Mouse (Mus musculus) megakaryocyte, embryonic 14.5 days (primary cell): ENCODE measurements around the gene Coq2. TPM values are rescaled to one million over a fixed set of nuclear protein-coding genes. Genes with fewer than 3 reads are reported as not detected.

Experiments used
- H3K27me3 ChIP-seq: replicated peaks from 2 replicates; pipeline ENCODE3; 2012; ENCODE audit warnings: inconsistent platforms
- H3K36me3 ChIP-seq: replicated peaks from 2 replicates; pipeline ENCODE3; 2012; ENCODE audit warnings: low read length, inconsistent platforms, mixed read lengths
- H3K4me1 ChIP-seq: 2 replicates; pipeline ENCODE4 v1.6.1; 2012; ENCODE audit warnings: inconsistent platforms
- H3K4me3 ChIP-seq: replicated peaks from 2 replicates; pipeline ENCODE3; 2012; ENCODE audit warnings: moderate library complexity, mild to moderate bottlenecking, inconsistent platforms
- H3K9me3 ChIP-seq: 2 replicates; pipeline ENCODE4 v1.6.1; 2012; ENCODE audit warnings: inconsistent platforms
- FLI1 ChIP-seq: IDR thresholded peaks from 2 replicates; pipeline ENCODE4 v1.6.1; 2012; ENCODE audit warnings: low read length, inconsistent platforms, mixed read lengths
- GATA1 ChIP-seq: IDR thresholded peaks from 3 replicates; pipeline ENCODE4 v1.6.1; 2012; ENCODE audit warnings: mixed read lengths, low read length, inconsistent platforms, borderline replicate concordance
- polyA plus RNA-seq: library from polyadenylated mRNA; stranded (reverse); fragments of >175 nt; gene quantifications from 2 replicates; pipeline ENCODE4 v1.2.3, GENCODE M21; 2012; ENCODE audit warnings: low replicate concordance; ENCODE audit not compliant: insufficient read depth

Coq2 gene
- polyA plus RNA-seq, 1 experiment, result 34.3 TPM

GRCm38 (mm10) chr5:100663854-100664253 is 11.1 kb downstream of the Coq2 start:
- no peak for TF ChIP-seq GATA1
- TF ChIP-seq FLI1, result no peak
- peaks cover 98% of the 10 kb centered on the region for H3K36me3 ChIP-seq

GRCm38 (mm10) chr5:100663011-100663410 is 11.9 kb downstream of the Coq2 start:
- no peak overlapping the region for H3K4me3 ChIP-seq
- TF ChIP-seq GATA1 (no peak), FLI1 (no peak)
- H3K4me1 ChIP-seq, result peaks cover 35% of the 10 kb centered on the region

More at GRCm38 (mm10) chr5:100663854-100664253, 11.1 kb downstream of the Coq2 start:
- Histone ChIP-seq H3K27me3 (no peaks in the 10 kb centered on the region), H3K9me3 (no peaks in the 10 kb centered on the region), H3K4me1 (peaks cover 33% of the 10 kb centered on the region), H3K4me3 (peak overlapping the region; percentile 15)

DNA sequence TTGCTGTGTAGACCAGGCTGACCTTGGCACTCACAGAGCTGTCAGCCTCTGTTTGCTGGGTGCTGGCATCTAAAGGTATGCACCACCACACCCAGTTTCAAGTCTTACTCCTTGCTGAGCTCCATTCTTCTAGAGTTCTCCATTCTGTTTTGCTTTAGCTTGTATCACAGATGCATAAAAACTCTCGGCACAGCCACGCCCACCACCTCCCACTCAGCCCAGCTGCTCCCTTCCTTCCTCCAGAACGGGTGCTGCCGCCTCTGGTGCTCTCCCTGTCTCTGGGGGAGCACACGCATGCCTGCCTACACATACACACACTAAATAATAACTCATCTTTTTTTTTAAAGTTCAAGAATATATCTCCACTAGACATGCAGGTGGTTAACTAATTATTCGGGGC is 16.5 kb downstream of the Coq2 start:
- Histone ChIP-seq H3K36me3 (peaks cover 98% of the 10 kb centered on the region), H3K4me1 (peaks cover 30% of the 10 kb centered on the region), H3K4me3 (no peak overlapping the region), H3K9me3 (no peaks in the 10 kb centered on the region), H3K27me3 (no peaks in the 10 kb centered on the region)
- no peak for TF ChIP-seq FLI1
- TF ChIP-seq GATA1, result no peak

More at GRCm38 (mm10) chr5:100663011-100663410, 11.9 kb downstream of the Coq2 start:
- Histone ChIP-seq H3K27me3 (no peaks in the 10 kb centered on the region), H3K9me3 (no peaks in the 10 kb centered on the region), H3K36me3 (peaks cover 98% of the 10 kb centered on the region)

DNA sequence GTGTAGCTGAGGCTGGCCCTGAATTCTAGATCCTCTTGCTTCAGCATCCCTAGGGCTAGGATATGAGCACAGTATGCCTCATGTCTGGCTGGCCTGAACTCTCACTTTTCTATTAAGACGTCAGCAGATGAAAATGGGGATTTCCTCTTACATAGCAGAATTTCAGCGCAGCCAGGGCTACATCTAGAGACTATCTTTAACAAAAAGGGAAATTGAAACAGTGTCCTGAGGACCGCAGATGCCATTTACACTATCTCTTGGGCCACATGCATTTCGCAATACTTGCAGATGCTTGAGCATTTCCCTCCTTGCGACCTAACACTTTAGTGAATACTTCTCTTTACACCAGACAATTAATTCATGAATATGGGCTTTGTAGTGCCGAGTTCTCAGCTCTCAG is 18.6 kb downstream of the Coq2 start:
- Histone ChIP-seq H3K4me3 (no peak overlapping the region), H3K27me3 (peaks cover 1% of the 10 kb centered on the region), H3K4me1 (peaks cover 29% of the 10 kb centered on the region), H3K36me3 (peaks cover 79% of the 10 kb centered on the region), H3K9me3 (no peaks in the 10 kb centered on the region)
- TF ChIP-seq FLI1 (no peak), GATA1 (no peak)

DNA sequence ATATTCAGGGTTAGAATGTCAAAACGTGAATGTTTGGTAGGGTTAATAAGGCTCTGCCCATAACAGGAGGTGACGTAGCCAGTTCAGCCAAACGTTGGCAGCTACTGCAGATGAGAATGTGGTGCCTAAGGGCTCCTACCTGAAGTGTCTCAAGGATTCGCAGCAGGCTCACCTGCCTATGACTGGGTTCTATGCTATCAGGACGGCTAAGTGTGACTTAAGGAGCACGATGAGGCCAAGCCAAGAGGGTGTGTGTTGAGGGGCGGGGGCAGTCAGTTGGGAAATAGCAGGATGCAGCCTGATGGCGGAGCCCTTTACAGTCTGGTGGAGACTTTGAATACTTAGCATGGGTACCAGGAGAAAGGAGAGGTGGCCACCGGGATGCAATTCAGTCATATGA is 22.6 kb downstream of the Coq2 start:
- no peaks in the 10 kb centered on the region for H3K9me3 ChIP-seq
- H3K4me3 ChIP-seq, result no peak overlapping the region
- H3K27me3 ChIP-seq, result peaks cover 1% of the 10 kb centered on the region
- peaks cover 39% of the 10 kb centered on the region for H3K36me3 ChIP-seq
- TF ChIP-seq GATA1 (no peak), FLI1 (no peak)
- H3K4me1 ChIP-seq, result peaks cover 49% of the 10 kb centered on the region

- Histone ChIP-seq H3K36me3 (peaks cover 31% of the 10 kb centered on the region), H3K4me1 (peaks cover 51% of the 10 kb centered on the region), H3K9me3 (no peaks in the 10 kb centered on the region), H3K4me3 (no peak overlapping the region), H3K27me3 (peaks cover 1% of the 10 kb centered on the region)
- TF ChIP-seq FLI1 (no peak), GATA1 (no peak)
These were observed 23.5 kb downstream of the Coq2 start for GRCm38 (mm10) chr5:100651486-100651885.

DNA sequence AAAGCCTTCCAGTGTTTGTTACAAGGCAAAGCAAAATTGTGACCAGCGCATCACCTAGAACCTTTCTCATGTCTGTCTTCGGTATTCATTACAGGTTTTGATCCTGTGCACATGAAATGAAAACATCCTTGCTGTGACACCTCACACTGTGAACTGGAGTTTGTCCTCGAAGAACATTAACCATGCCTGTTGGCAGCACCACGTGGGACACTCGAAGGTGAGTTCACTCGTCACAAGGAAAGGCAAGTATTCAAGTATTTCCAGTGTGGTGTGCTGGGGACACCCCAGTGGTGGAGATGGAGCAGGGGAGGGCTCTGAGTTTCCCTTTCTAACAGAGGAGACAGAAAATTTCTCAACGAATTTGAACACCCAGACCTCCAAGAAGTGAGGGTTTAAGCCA is 24.0 kb downstream of the Coq2 start:
- no peak for TF ChIP-seq FLI1
- no peak for TF ChIP-seq GATA1
- peaks cover 26% of the 10 kb centered on the region for H3K36me3 ChIP-seq

GRCm38 (mm10) chr5:100648546-100648945 is 26.4 kb downstream of the Coq2 start:
- Histone ChIP-seq H3K36me3 (peaks cover 7% of the 10 kb centered on the region), H3K27me3 (peaks cover 4% of the 10 kb centered on the region), H3K4me3 (peak overlapping the region; percentile 69), H3K9me3 (peaks cover 6% of the 10 kb centered on the region), H3K4me1 (peaks cover 62% of the 10 kb centered on the region)
- TF ChIP-seq FLI1, result no peak
- no peak for TF ChIP-seq GATA1

More for the DNA sequence above, 24.0 kb downstream of the Coq2 start:
- H3K4me1 ChIP-seq, result peaks cover 46% of the 10 kb centered on the region
- H3K9me3 ChIP-seq, result no peaks in the 10 kb centered on the region
- no peak overlapping the region for H3K4me3 ChIP-seq
- H3K27me3 ChIP-seq, result peaks cover 1% of the 10 kb centered on the region

DNA sequence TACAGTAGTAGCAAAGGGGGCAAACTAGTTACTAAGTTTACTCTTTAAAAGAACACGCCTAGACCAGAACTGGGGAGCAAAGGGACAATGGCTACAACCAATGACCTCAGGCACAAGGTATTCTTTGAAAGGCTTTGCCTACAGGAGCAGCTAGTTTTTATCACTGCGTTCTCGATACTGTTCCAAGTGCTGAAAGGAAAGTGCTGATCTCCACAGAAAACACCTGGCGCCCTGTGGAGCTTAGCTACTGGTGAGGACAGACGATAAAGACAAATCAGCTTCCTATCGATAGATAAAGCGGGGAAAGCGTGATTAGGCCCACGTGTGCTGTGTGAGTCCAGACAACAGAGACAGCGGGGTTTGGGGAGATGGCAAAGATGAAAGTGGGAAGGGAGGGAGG is 26.9 kb downstream of the Coq2 start:
- Histone ChIP-seq H3K9me3 (peaks cover 6% of the 10 kb centered on the region), H3K27me3 (peaks cover 4% of the 10 kb centered on the region), H3K4me3 (no peak overlapping the region), H3K36me3 (peaks cover 6% of the 10 kb centered on the region), H3K4me1 (peaks cover 67% of the 10 kb centered on the region)
- TF ChIP-seq GATA1 (no peak), FLI1 (no peak)

DNA sequence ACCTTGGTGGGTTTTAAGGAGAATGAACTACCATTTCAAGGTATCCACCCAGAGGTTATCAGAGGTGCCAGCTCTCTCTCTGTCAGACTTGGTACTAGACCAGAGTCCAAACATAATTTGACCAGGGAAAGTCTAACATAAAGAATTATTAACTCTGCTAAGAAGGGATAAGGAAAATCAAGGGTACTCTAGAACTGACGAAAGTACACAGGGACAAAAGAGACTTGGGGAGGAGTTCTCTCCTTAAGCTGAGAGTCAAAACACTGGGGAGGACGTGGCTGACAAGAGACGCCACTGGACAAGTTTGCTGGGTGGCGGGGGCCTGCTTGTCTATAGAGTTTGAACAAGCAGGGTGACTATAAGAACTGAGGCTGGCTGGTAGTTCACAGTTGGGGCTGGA is 28.4 kb downstream of the Coq2 start:
- H3K4me1 ChIP-seq, result peaks cover 73% of the 10 kb centered on the region
- peaks cover 3% of the 10 kb centered on the region for H3K27me3 ChIP-seq
- H3K9me3 ChIP-seq, result peaks cover 11% of the 10 kb centered on the region
- H3K36me3 ChIP-seq, result peaks cover 9% of the 10 kb centered on the region
- no peak overlapping the region for H3K4me3 ChIP-seq
- TF ChIP-seq FLI1 (no peak), GATA1 (no peak)
